ENCODE assay signal across 9 mouse cellular contexts in the genomic region with DNA sequence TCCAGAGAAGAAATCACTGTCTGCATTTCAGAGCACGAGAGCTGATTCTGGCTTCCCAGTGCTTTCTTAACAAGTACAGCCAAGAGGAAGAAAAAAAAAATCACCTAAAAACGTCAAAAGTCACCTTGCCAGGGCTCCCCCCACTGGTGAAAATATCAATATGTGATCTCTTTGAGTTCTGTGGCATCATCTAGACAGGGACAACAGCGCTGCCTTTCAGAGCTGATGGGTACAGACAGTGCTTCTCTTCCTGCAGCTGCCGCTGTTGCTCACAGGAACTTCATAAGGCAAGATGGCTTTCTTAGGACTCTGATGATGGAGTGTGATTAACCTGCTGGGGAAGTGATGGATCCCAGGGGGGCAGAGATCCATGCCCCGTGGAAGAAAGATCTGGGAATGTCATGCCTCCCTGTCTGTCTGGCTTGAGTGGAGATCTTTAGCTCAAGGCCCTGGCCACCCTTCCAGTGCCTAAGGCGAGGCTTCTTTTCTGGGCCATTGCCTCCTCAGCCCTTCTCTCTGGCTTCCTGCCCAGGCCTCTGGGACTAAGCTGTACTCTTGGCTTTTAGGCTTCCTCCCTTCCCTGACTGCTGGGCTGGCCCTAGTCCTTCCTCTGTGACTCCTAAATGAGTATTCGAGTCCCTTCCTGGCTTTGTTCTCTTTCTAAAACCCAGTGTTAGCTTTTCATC.
DNase-seq lines count a peak whose midpoint lies in the region; ATAC-seq lines count a peak whose summit lies in the region.
"Had no signal": no experiment of that assay in that cellular context is flagged by ENCODE, and none has a peak within 500 bp of the region (broad histone marks: within the 10 kb centered on the region; RNA-seq: fewer than 3 reads in every experiment).

No protein-coding gene starts in this region.

- no peaks in the 10 kb centered on the region for H3K36me3 ChIP-seq in midbrain, embryonic 11.5 days (ENCODE audit: control insufficient read depth, insufficient read depth, low read length)
- H3K36me3 ChIP-seq in midbrain, embryonic 15.5 days (replicated peaks), result no peaks in the 10 kb centered on the region
- H3K36me3 ChIP-seq in neural tube, embryonic 15.5 days, result no peaks in the 10 kb centered on the region
- H3K36me3 ChIP-seq: stomach, embryonic 15.5 days had no signal

- H3K9ac ChIP-seq in midbrain, embryonic 11.5 days (ENCODE audit: low read length), result no peak overlapping the region
- H3K9ac ChIP-seq in midbrain, embryonic 15.5 days, result no peak overlapping the region
- no peak overlapping the region for H3K9ac ChIP-seq in neural tube, embryonic 15.5 days (replicated peaks)
- H3K9ac ChIP-seq: stomach, embryonic 15.5 days had no signal

- ATAC-seq in midbrain, embryonic 11.5 days (ENCODE audit: low FRiP score), result peak; percentile 38; the same call in 1 of the 2 replicates
- no peak for ATAC-seq in midbrain, embryonic 15.5 days (replicated peaks)
- ATAC-seq in megakaryocyte progenitor cell, adult 5-6 weeks (replicated peaks; ENCODE audit: poor library complexity), result no peak
- ATAC-seq in neural tube, embryonic 15.5 days (ENCODE audit: low FRiP score), result no peak

- H3K27me3 ChIP-seq in midbrain, embryonic 11.5 days (ENCODE audit: control insufficient read depth, insufficient read depth, low read length), result no peaks in the 10 kb centered on the region
- H3K27me3 ChIP-seq in midbrain, embryonic 15.5 days (replicated peaks), result no peaks in the 10 kb centered on the region
- H3K27me3 ChIP-seq in neural tube, embryonic 15.5 days (replicated peaks), result no peaks in the 10 kb centered on the region
- H3K27me3 ChIP-seq: stomach, embryonic 15.5 days had no signal

- no peak overlapping the region for H3K27ac ChIP-seq in midbrain, embryonic 11.5 days (ENCODE audit: low read depth, low read length)
- H3K27ac ChIP-seq in midbrain, embryonic 15.5 days, result no peak overlapping the region
- no peak overlapping the region for H3K27ac ChIP-seq in neural tube, embryonic 15.5 days (replicated peaks)
- H3K27ac ChIP-seq: stomach, embryonic 15.5 days had no signal

- peak; percentile 11 to 45 for DNase-seq in frontal cortex, adult 2 months (ENCODE audit: extremely low spot score in 1 of 2, low spot score in 1 of 2)
- no peak for DNase-seq in frontal cortex, postnatal 25 days (ENCODE audit: low spot score in 2 of 2)
- peak; percentile 79 for DNase-seq in midbrain, embryonic 11.5 days (ENCODE audit: low spot score, missing footprints)
- DNase-seq in gastrocnemius, postnatal 14 days, result peak; percentile 56
- DNase-seq in ovary, postnatal 14 days (ENCODE audit: low spot score), result peak; percentile 18

- H3K4me2 ChIP-seq in midbrain, embryonic 11.5 days, result no peak overlapping the region
- no peak overlapping the region for H3K4me2 ChIP-seq in midbrain, embryonic 15.5 days
- H3K4me2 ChIP-seq in neural tube, embryonic 15.5 days, result no peak overlapping the region
- H3K4me2 ChIP-seq: stomach, embryonic 15.5 days had no signal

- H3K9me3 ChIP-seq in midbrain, embryonic 11.5 days (ENCODE audit: control insufficient read depth, low read length), result no peaks in the 10 kb centered on the region
- no peaks in the 10 kb centered on the region for H3K9me3 ChIP-seq in midbrain, embryonic 15.5 days
- no peaks in the 10 kb centered on the region for H3K9me3 ChIP-seq in neural tube, embryonic 15.5 days (replicated peaks)
- H3K9me3 ChIP-seq: stomach, embryonic 15.5 days had no signal

- 51% methylated on average over 7 of the region's 7 CpGs for WGBS in midbrain, embryonic 11.5 days
- WGBS in midbrain, embryonic 15.5 days, result 35% methylated on average over 7 of the region's 7 CpGs
- 57% methylated on average over 7 of the region's 7 CpGs for WGBS in neural tube, embryonic 15.5 days

- H3K4me1 ChIP-seq in midbrain, embryonic 11.5 days (ENCODE audit: control insufficient read depth, insufficient read depth, low read length), result no peaks in the 10 kb centered on the region
- H3K4me1 ChIP-seq in midbrain, embryonic 15.5 days, result no peaks in the 10 kb centered on the region
- H3K4me1 ChIP-seq in neural tube, embryonic 15.5 days, result peaks cover 18% of the 10 kb centered on the region
- H3K4me1 ChIP-seq: stomach, embryonic 15.5 days had no signal

- intact Hi-C loops in gastrocnemius, postnatal 14 days (cut with DNase I; ENCODE audit: low total_unique reads), result no loop called here

- no peak overlapping the region for H3K4me3 ChIP-seq in midbrain, embryonic 11.5 days (ENCODE audit: low read depth, low read length)
- H3K4me3 ChIP-seq in midbrain, embryonic 15.5 days, result no peak overlapping the region
- H3K4me3 ChIP-seq in neural tube, embryonic 15.5 days (replicated peaks), result no peak overlapping the region
- H3K4me3 ChIP-seq: stomach, embryonic 15.5 days had no signal

Comparison
In these comparisons a context has a peak if more than half of its experiments do, and no peak if none do; other contexts are left out.
1. DNase-seq: peak in frontal cortex, adult 2 months (2 of 2), midbrain, embryonic 11.5 days (single experiment), gastrocnemius, postnatal 14 days (single experiment) and ovary, postnatal 14 days (single experiment); none in frontal cortex, postnatal 25 days (0 of 2).